Mouse (Mus musculus) heart, embryonic 14.5 days (tissue): ENCODE results near the gene Slc7a14. TPM values are rescaled to one million over a fixed set of nuclear protein-coding genes. Genes with fewer than 3 reads are reported as not detected.

Experiments used
- ATAC-seq: fragments of 200-750 bp; cut with Nextera tagmentation; 2 replicates; pipeline ENCODE4 v1.8.0; 2017; ENCODE audit warnings: low read depth, moderate TSS enrichment; ENCODE audit not compliant: insufficient number of reproducible peaks, insufficient read depth, low FRiP score
- H3K27ac ChIP-seq, 2 experiments: fragments of 200-500 bp in 1 of 2; fragments of 300-500 bp in 1 of 2; sonication (generic) in 1 of 2; replicated peaks in 1 of 2; 2 replicates each; pipeline ENCODE4 v1.5.1; 2012 to 2014; ENCODE audit warnings: low read depth in 2 of 2, low read length in 2 of 2, control low read depth in 1 of 2, mild to moderate bottlenecking in 1 of 2, mixed read lengths in 1 of 2; ENCODE audit not compliant: control insufficient read depth in 1 of 2, insufficient read depth in 1 of 2
- H3K27me3 ChIP-seq: fragments of 300-500 bp; sonication (generic); 2 replicates; pipeline ENCODE4 v1.6.1; 2014; ENCODE audit warnings: mild to moderate bottlenecking, low read length, control low read depth; ENCODE audit not compliant: control insufficient read depth, insufficient read depth
- H3K36me3 ChIP-seq: fragments of 300-500 bp; sonication (generic); 2 replicates; pipeline ENCODE4 v1.6.1; 2014; ENCODE audit warnings: mild to moderate bottlenecking, control low read depth, low read length, mixed read lengths; ENCODE audit not compliant: control insufficient read depth, insufficient read depth
- H3K4me1 ChIP-seq, 2 experiments: fragments of 200-500 bp in 1 of 2; fragments of 300-500 bp in 1 of 2; sonication (generic) in 1 of 2; 2 replicates each; pipeline ENCODE4 v1.6.1; 2012 to 2014; ENCODE audit warnings: low read length in 2 of 2, control low read depth in 1 of 2, mixed read lengths in 1 of 2; ENCODE audit not compliant: control insufficient read depth in 2 of 2, insufficient read depth in 2 of 2
- H3K4me2 ChIP-seq: fragments of 300-500 bp; sonication (generic); 2 replicates; pipeline ENCODE4 v1.6.1; 2014; ENCODE audit warnings: mild to moderate bottlenecking, low read length
- H3K4me3 ChIP-seq, 2 experiments: fragments of 200-500 bp in 1 of 2; fragments of 300-500 bp in 1 of 2; sonication (generic) in 1 of 2; 2 replicates each; pipeline ENCODE4 v1.5.1; 2012 to 2014; ENCODE audit warnings: low read length in 2 of 2, mild to moderate bottlenecking in 2 of 2, control low read depth in 1 of 2, low read depth in 1 of 2, moderate library complexity in 1 of 2; ENCODE audit not compliant: control insufficient read depth in 1 of 2, insufficient read depth in 1 of 2
- H3K9ac ChIP-seq: fragments of 300-500 bp; sonication (generic); 2 replicates; pipeline ENCODE4 v1.6.1; 2014; ENCODE audit warnings: mild to moderate bottlenecking, low read length
- H3K9me3 ChIP-seq: fragments of 300-500 bp; sonication (generic); 2 replicates; pipeline ENCODE4 v1.6.1; 2016; ENCODE audit warnings: low read length, control low read depth; ENCODE audit not compliant: control insufficient read depth
- WGBS: fragments of 180-500 bp; shearing (Covaris S2); extraction: QIAGEN DNeasy Blood & Tissue Kit; methylation state at CpG from one replicate; pipeline ENCODE4 v1.1.7; 2014; 5-methylcytosine and 5-hydroxymethylcytosine counted together
- polyA plus RNA-seq: library from polyadenylated mRNA; unstranded; fragments of >200 nt; fragmentation: Nextera tagmentation; extraction: Ambion mirVana; gene quantifications from 2 replicates; pipeline ENCODE4 v1.2.1, GENCODE M21; 2014

The Slc7a14 gene
- polyA plus RNA-seq, 1 experiment from 2014 or later = 0.66 TPM

DNA sequence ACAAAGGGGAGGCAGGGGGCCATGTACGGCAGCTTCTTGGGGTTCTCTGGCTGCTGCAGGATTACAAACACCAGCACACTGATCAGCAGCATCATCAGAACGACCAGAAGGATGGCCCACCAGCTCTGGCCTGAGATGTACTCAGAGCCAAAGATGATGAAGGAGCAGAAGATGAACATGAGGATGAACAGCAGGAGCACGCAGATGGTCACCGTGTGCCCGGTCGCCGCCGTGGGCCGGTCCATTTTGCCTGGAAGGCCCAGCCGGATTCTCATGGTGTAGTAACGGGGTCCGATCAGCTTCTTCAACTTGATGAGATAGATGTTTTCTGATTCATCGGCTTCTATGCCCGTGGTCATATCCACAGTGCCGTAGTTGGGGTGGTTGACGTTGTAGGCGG lies 86.6 kb downstream of the Slc7a14 start:
- 0 out of 4 replicates have a peak, but pooled peaks cover 0 to 4% of the 10 kb centered on the region in 2 experiments for H3K4me1 ChIP-seq
- no peaks in the 10 kb centered on the region for H3K36me3 ChIP-seq
- H3K27ac ChIP-seq = no peak overlapping the region
- no peak for ATAC-seq
- H3K4me3 ChIP-seq = no peak overlapping the region
- H3K4me2 ChIP-seq = no peak overlapping the region
- WGBS = 92% methylated on average over 17 of the region's 17 CpGs
- H3K27me3 ChIP-seq = no peaks in the 10 kb centered on the region
- no peak overlapping the region for H3K9ac ChIP-seq
- H3K9me3 ChIP-seq = no peaks in the 10 kb centered on the region

DNA sequence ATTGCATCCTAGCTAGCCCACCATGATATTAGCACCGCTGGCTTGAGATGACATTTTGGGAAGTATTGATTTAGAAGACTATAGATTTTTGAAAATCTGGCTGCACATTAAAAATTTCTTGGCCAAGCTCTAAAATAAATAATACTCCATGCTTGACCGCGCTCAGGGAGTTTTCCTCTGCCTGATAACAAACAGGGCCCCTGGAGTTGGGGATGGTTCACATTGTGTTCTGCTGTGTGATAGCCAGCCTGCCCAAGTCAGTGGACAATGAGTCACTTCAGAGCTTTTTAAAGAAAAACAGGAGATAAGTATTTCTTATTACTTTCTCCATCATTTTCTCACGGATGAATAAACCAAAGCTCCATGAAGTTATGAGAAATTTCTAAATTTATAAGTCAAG lies 90.1 kb downstream of the Slc7a14 start:
- Histone ChIP-seq H3K36me3 (no peaks in the 10 kb centered on the region), H3K27me3 (no peaks in the 10 kb centered on the region), H3K9me3 (no peaks in the 10 kb centered on the region), H3K4me1 (0 out of 4 replicates have a peak, but pooled peaks cover 0 to 4% of the 10 kb centered on the region in 2 experiments), H3K4me3 (no peak overlapping the region), H3K4me2 (no peak overlapping the region), H3K27ac (no peak overlapping the region), H3K9ac (no peak overlapping the region)
- ATAC-seq = no peak
- 70% methylated on average over 4 of the region's 4 CpGs for WGBS

DNA sequence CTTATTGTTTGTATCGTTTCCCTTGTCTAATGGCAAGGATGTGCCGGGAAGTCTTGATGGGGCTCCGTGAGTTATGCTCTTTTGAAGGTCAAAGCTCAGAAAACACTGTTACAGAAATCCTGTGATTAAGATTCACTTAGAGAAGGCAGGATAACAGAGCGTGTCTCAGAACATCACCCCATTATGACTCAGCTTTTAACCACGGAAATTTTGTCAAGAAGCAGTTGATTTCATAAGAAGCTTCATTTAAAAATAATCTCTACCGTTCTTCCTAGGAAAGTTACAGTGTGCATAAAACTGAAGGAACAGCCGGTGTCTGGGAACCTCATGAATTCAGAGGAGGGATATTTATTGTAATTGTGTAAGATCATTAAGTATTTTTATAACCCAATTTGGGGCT lies 90.7 kb downstream of the Slc7a14 start:
- Histone ChIP-seq H3K9ac (no peak overlapping the region), H3K27me3 (no peaks in the 10 kb centered on the region), H3K9me3 (no peaks in the 10 kb centered on the region), H3K36me3 (no peaks in the 10 kb centered on the region), H3K4me3 (no peak overlapping the region), H3K4me2 (no peak overlapping the region), H3K27ac (no peak overlapping the region), H3K4me1 (0 out of 4 replicates have a peak, but pooled peaks cover 0 to 4% of the 10 kb centered on the region in 2 experiments)
- no peak for ATAC-seq
- 81% methylated on average over 7 of the region's 7 CpGs for WGBS

DNA sequence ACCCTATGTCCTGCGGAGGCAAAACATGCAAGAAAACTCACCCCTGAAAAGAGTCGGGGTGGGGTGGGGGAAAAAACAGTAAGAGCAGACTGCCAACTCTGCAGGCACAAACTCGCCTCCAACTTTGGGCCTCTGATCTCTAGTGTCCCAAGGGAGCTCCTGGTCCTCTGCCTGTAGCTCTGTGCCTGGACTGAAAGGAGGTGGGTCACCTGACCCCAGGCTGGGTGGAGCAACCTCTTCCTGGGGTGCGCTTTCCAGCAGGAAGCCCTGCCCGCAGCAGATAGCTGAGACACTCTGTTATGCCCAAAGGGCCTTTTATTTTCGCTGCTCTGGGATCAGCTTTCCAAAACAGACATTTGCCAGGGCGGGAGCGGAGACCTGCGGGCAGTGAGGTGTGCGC lies 92.7 kb downstream of the Slc7a14 start:
- Histone ChIP-seq H3K9me3 (no peaks in the 10 kb centered on the region), H3K9ac (no peak overlapping the region), H3K4me1 (0 out of 4 replicates have a peak, but pooled peaks cover 0 to 4% of the 10 kb centered on the region in 2 experiments), H3K36me3 (no peaks in the 10 kb centered on the region), H3K27ac (no peak overlapping the region), H3K4me2 (no peak overlapping the region), H3K27me3 (no peaks in the 10 kb centered on the region), H3K4me3 (no peak overlapping the region)
- peak; percentile 60; the same call in 1 of the 2 replicates for ATAC-seq
- WGBS = 57% methylated on average over 10 of the region's 10 CpGs

DNA sequence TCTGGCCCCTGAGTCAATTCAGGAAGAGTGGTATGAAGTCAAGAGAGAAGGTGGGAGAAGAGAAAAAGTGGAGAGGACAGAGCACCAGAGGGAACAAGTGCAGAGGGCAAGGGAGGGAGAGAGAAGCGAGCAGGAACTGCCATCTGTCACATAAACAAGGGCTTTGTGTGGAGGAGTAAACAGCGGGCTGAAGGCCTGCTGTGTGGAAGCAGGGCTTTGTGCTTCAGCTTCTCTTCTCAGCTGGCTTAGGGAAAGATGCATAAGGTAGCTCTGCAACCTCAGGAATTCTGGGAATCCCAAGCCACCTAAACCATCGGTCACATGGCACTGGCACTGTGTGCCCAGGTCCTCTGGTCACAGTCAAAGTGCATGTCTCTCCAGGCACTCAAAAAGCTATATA lies 96.4 kb downstream of the Slc7a14 start:
- Histone ChIP-seq H3K9ac (no peak overlapping the region), H3K36me3 (no peaks in the 10 kb centered on the region), H3K27ac (no peak overlapping the region), H3K4me1 (no peaks in the 10 kb centered on the region; a peak in 1 of 4 replicates), H3K9me3 (no peaks in the 10 kb centered on the region), H3K4me2 (no peak overlapping the region), H3K27me3 (no peaks in the 10 kb centered on the region), H3K4me3 (no peak overlapping the region)
- WGBS = 35% methylated on average over 3 of the region's 3 CpGs
- no peak for ATAC-seq

DNA sequence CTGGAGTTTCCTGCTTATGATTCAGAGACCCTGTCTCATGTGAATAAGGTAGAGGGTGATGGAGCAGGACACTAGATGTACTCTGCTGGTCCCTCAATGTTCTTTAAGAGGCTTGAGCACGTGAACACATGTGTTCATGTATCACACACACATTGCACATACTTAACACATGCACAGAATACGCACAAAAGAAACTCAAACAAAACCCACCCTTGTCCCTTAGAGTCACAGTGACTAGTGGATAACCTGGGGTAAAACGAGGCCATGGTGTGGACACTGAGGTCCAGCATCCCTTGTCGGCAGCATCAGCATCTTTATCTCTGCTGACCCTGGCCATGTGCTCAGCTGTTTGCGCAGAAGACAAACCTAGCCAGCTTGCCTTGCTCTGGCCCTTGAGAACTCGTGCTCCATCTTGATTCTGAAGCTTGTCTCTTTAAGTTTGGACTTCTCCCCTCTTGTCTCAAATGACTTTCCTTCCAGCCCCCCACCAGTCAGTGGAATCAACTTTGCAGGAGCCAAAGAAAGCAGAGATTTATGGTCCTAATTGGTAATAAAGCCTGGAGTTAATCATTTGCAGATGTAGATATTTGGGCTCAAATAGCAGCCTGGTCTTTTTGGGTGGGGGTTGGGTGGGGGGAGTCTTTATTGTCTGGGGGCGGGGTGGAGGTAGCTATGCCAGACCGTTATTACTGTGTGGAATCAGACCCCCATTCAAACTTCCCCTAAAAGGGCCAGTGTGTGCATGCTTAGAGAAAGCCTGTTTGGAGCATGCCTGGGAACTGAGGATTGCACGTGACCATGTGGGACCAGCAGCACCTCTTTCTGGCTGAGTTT lies 97.8 kb downstream of the Slc7a14 start:
- no peak overlapping the region for H3K4me2 ChIP-seq
- no peaks in the 10 kb centered on the region; a peak in 2 of 4 replicates for H3K4me1 ChIP-seq
- H3K27me3 ChIP-seq = no peaks in the 10 kb centered on the region
- no peak overlapping the region for H3K9ac ChIP-seq
- no peaks in the 10 kb centered on the region for H3K36me3 ChIP-seq
- no peak overlapping the region for H3K4me3 ChIP-seq
- no peak overlapping the region for H3K27ac ChIP-seq
- H3K9me3 ChIP-seq = no peaks in the 10 kb centered on the region
- 64% methylated on average over 9 of the region's 9 CpGs for WGBS
- no peak for ATAC-seq

DNA sequence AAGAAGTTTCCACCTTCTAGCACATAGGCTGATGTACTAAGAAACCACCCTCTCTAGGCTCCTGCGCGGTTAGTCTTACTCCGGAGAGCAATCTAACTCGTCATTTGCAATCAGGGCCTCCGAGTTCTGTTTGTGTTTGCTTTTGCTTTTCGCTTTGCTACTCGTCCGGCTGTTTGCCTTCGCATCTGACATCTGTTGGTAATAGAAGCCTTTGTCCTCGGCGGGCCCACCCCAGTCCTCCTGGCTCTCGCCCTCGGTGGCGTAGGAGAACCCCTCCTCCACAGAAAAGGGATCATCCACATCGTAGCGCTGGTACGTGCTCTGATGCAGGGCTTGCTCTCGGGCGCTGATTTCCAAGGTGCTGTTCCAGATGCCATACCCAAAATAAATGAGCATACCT lies 101.2 kb downstream of the Slc7a14 start:
- WGBS = 21% methylated on average over 19 of the region's 19 CpGs
- Histone ChIP-seq H3K4me1 (no peaks in the 10 kb centered on the region; a peak in 2 of 4 replicates), H3K36me3 (no peaks in the 10 kb centered on the region), H3K27ac (no peak overlapping the region), H3K4me3 (peak overlapping the region in 1 of 2 experiments; percentile 12; a peak in 1 of 4 replicates), H3K4me2 (peak overlapping the region; percentile 48), H3K9me3 (no peaks in the 10 kb centered on the region), H3K27me3 (no peaks in the 10 kb centered on the region), H3K9ac (0 out of 2 replicates have a peak overlapping the region, but pooled peaks have one; percentile 10)
- ATAC-seq = no peak
